Mouse (Mus musculus) stomach, embryonic 16.5 days (tissue): Measurements from ENCODE around the gene Farp1. TPM values are rescaled to one million over a fixed set of nuclear protein-coding genes. Genes with fewer than 3 reads are reported as not detected.

ENCODE experiments used
- ATAC-seq: fragments of 200-750 bp; cut with Nextera tagmentation; 2 replicates; pipeline ENCODE4 v1.8.0; 2017; ENCODE audit warnings: moderate number of reproducible peaks, moderate TSS enrichment; ENCODE audit not compliant: insufficient read depth, low FRiP score
- H3K27ac ChIP-seq: fragments of 300-500 bp; sonication (generic); 2 replicates; pipeline ENCODE4 v1.5.1; 2014; ENCODE audit warnings: low read length
- H3K27me3 ChIP-seq: fragments of 300-500 bp; sonication (generic); 2 replicates; pipeline ENCODE4 v1.6.1; 2014; ENCODE audit warnings: low read length, control low read depth, mixed read lengths; ENCODE audit not compliant: control insufficient read depth, insufficient read depth
- H3K36me3 ChIP-seq: fragments of 300-500 bp; sonication (generic); 2 replicates; pipeline ENCODE4 v1.6.1; 2014; ENCODE audit warnings: low read length; ENCODE audit not compliant: control insufficient read depth, insufficient read depth
- H3K4me1 ChIP-seq: fragments of 300-500 bp; sonication (generic); 2 replicates; pipeline ENCODE4 v1.6.1; 2014; ENCODE audit warnings: low read length, control low read depth, mixed read lengths; ENCODE audit not compliant: control insufficient read depth, insufficient read depth
- H3K4me2 ChIP-seq: fragments of 300-500 bp; sonication (generic); 2 replicates; pipeline ENCODE4 v1.6.1; 2014; ENCODE audit warnings: low read depth, low read length, mixed read lengths
- H3K4me3 ChIP-seq: fragments of 300-500 bp; sonication (generic); replicated peaks from 2 replicates; pipeline ENCODE4 v1.5.1; 2014; ENCODE audit warnings: mild to moderate bottlenecking, low read length
- H3K9ac ChIP-seq: fragments of 300-500 bp; sonication (generic); 2 replicates; pipeline ENCODE4 v1.6.1; 2014; ENCODE audit warnings: low read length
- H3K9me3 ChIP-seq: fragments of 300-500 bp; sonication (generic); replicated peaks from 2 replicates; pipeline ENCODE4 v1.6.1; 2016; ENCODE audit warnings: low read length, control low read depth; ENCODE audit not compliant: control insufficient read depth
- WGBS: fragments of 180-500 bp; shearing (Covaris S2); extraction: QIAGEN DNeasy Blood & Tissue Kit; methylation state at CpG from one replicate; pipeline ENCODE4 v1.1.7; 2014; 5-methylcytosine and 5-hydroxymethylcytosine counted together
- polyA plus RNA-seq: library from polyadenylated mRNA; unstranded; fragments of >200 nt; fragmentation: Nextera tagmentation; extraction: Ambion mirVana; gene quantifications from 2 replicates; pipeline ENCODE4 v1.2.1, GENCODE M21; 2015

Gene Farp1
- polyA plus RNA-seq, 1 experiment from 2014 or later, result 15.2 TPM

GRCm38 (mm10) chr14:121219226-121220039 lies 184.4 kb downstream of the Farp1 start:
- Histone ChIP-seq H3K4me3 (no peak overlapping the region), H3K4me1 (peaks cover 22% of the 10 kb centered on the region), H3K36me3 (peaks cover 11% of the 10 kb centered on the region), H3K9me3 (0 out of 2 replicates have a peak, but pooled peaks cover 6% of the 10 kb centered on the region), H3K9ac (no peak overlapping the region), H3K27me3 (no peaks in the 10 kb centered on the region), H3K27ac (no peak overlapping the region), H3K4me2 (no peak overlapping the region)
- ATAC-seq, result no peak; the same call in 1 of the 2 replicates
- 59% methylated on average over 10 of the region's 10 CpGs for WGBS

DNA sequence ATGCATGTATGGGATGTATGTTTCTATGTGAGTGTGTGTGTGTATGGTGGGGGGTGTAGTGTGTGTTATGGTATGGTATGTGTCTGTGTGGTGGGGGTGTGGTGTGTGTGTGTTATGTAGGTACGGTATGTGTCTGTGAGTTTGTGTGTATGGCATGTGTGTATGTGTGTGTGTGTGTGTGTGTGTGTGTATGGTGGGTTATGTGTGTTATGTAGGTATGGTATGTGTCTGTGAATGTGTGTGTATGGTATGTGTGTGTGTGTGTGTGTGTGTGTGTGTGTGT lies 185.0 kb downstream of the Farp1 start:
- Histone ChIP-seq H3K36me3 (peaks cover 11% of the 10 kb centered on the region), H3K4me1 (peaks cover 17% of the 10 kb centered on the region), H3K4me2 (no peak overlapping the region), H3K27me3 (no peaks in the 10 kb centered on the region), H3K9me3 (0 out of 2 replicates have a peak, but pooled peaks cover 6% of the 10 kb centered on the region), H3K9ac (no peak overlapping the region), H3K4me3 (no peak overlapping the region), H3K27ac (no peak overlapping the region)
- peak; percentile 46; the same call in 1 of the 2 replicates for ATAC-seq
- WGBS, result 100% methylated on average over 1 of the region's 1 CpGs

GRCm38 (mm10) chr14:121220723-121221122 lies 185.7 kb downstream of the Farp1 start:
- no peak overlapping the region for H3K4me3 ChIP-seq
- WGBS, result 81% methylated on average over 5 of the region's 5 CpGs
- peaks cover 11% of the 10 kb centered on the region for H3K36me3 ChIP-seq
- no peak overlapping the region for H3K27ac ChIP-seq
- no peak overlapping the region for H3K9ac ChIP-seq
- 0 out of 2 replicates have a peak, but pooled peaks cover 6% of the 10 kb centered on the region for H3K9me3 ChIP-seq
- no peak for ATAC-seq
- H3K4me2 ChIP-seq, result no peak overlapping the region
- peaks cover 11% of the 10 kb centered on the region for H3K4me1 ChIP-seq
- no peaks in the 10 kb centered on the region for H3K27me3 ChIP-seq

DNA sequence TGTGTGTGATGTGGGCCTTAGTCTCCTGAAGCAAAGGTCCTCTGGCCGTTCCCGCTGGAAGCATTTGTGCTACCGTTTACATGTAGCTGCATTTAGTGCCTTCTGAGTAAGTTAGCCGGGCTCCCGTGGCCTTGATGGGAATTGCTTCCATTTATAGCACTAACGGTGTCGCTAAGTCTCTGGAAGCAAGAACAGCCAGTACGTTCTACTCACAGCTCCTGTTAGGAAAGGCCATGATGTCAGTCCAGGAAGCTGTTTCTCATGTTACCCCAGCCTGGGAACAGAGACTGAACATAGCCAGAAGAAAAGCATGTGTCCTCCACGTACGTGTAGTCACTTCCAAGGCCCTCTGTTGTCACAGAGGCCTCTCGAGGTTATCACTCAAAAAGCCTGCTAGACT lies 190.8 kb downstream of the Farp1 start:
- H3K4me1 ChIP-seq, result no peaks in the 10 kb centered on the region
- peaks cover 14% of the 10 kb centered on the region for H3K36me3 ChIP-seq
- H3K27ac ChIP-seq, result peak overlapping the region; percentile 52
- no peaks in the 10 kb centered on the region for H3K27me3 ChIP-seq
- WGBS, result 45% methylated on average over 11 of the region's 11 CpGs
- ATAC-seq, result peak; percentile 44; the same call in 1 of the 2 replicates
- no peak overlapping the region for H3K4me3 ChIP-seq
- no peak overlapping the region; the same call in 1 of the 2 replicates for H3K9ac ChIP-seq
- H3K4me2 ChIP-seq, result no peak overlapping the region
- 0 out of 2 replicates have a peak, but pooled peaks cover 6% of the 10 kb centered on the region for H3K9me3 ChIP-seq

- H3K4me3 ChIP-seq, result no peak overlapping the region
- no peak overlapping the region for H3K4me2 ChIP-seq
- ATAC-seq, result no peak
- no peak overlapping the region for H3K27ac ChIP-seq
- 80% methylated on average over 9 of the region's 9 CpGs for WGBS
- peaks cover 8% of the 10 kb centered on the region for H3K36me3 ChIP-seq
- no peak overlapping the region for H3K9ac ChIP-seq
- no peaks in the 10 kb centered on the region for H3K9me3 ChIP-seq
- H3K27me3 ChIP-seq, result no peaks in the 10 kb centered on the region
- H3K4me1 ChIP-seq, result no peaks in the 10 kb centered on the region
Measured at GRCm38 (mm10) chr14:121229036-121229773, 194.2 kb downstream of the Farp1 start.

DNA sequence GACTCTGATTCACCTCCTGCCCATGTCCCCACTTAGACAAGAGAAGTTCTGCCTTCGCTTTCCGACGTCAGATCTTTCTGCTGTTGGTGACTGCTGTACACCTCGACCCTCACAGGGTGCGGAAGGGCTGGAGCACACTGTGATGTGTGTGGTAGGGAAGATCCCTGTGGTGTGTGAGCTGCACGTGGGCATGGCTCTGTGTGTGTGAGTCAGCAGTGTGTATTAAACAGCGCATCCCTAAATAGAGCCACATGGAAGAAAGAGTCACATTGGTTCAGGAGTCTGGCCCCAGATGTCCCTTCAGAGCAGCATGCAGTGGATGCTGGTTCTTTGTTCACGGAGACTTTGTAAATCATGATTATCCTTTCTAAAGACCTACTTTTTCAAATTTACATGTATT lies 196.2 kb downstream of the Farp1 start:
- no peaks in the 10 kb centered on the region for H3K27me3 ChIP-seq
- no peak overlapping the region for H3K9ac ChIP-seq
- H3K4me1 ChIP-seq, result no peaks in the 10 kb centered on the region
- no peak overlapping the region for H3K27ac ChIP-seq
- H3K9me3 ChIP-seq, result no peaks in the 10 kb centered on the region
- peaks cover 8% of the 10 kb centered on the region for H3K36me3 ChIP-seq
- no peak for ATAC-seq
- no peak overlapping the region for H3K4me3 ChIP-seq
- 94% methylated on average over 8 of the region's 8 CpGs for WGBS
- H3K4me2 ChIP-seq, result no peak overlapping the region

DNA sequence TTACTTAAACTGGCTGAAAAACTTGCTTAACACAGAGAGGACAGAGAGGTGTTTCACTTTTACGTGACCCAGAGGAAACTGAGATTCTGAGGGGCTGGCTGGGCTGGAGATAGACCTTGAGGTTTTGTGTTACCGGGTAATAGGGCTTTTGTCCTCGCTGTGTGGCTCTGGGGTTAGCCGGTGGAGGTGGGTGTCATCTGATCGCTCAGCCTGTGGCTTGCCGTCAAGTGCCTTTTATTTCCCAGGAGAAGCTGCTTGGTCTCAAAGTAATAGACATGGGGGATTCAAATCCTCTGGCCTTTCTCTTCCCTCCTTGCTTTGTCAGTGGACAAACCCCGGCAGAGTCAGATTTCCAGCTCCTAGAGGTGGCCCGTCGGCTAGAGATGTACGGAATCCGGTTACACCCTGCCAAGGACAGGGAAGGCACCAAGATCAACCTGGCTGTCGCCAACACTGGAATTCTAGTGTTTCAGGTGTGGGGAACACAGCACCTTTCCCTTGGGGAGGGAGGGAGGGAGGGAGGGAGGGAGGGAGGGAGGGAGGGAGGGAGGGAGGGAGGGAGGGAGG lies 199.8 kb downstream of the Farp1 start:
- WGBS, result 62% methylated on average over 12 of the region's 12 CpGs
- H3K27me3 ChIP-seq, result no peaks in the 10 kb centered on the region
- no peak overlapping the region for H3K4me3 ChIP-seq
- H3K9ac ChIP-seq, result no peak overlapping the region
- H3K9me3 ChIP-seq, result no peaks in the 10 kb centered on the region
- ATAC-seq, result no peak
- H3K4me1 ChIP-seq, result peaks cover 5% of the 10 kb centered on the region; the same call in 1 of the 2 replicates
- no peak overlapping the region for H3K27ac ChIP-seq
- H3K36me3 ChIP-seq, result peaks cover 8% of the 10 kb centered on the region
- H3K4me2 ChIP-seq, result no peak overlapping the region

- ATAC-seq, result no peak
- H3K27me3 ChIP-seq, result no peaks in the 10 kb centered on the region
- H3K4me1 ChIP-seq, result peaks cover 5% of the 10 kb centered on the region; the same call in 1 of the 2 replicates
- H3K4me3 ChIP-seq, result no peak overlapping the region
- no peaks in the 10 kb centered on the region for H3K9me3 ChIP-seq
- no peak overlapping the region for H3K27ac ChIP-seq
- peaks cover 5% of the 10 kb centered on the region; the same call in 1 of the 2 replicates for H3K36me3 ChIP-seq
- WGBS, result 83% methylated on average over 4 of the region's 4 CpGs
- no peak overlapping the region for H3K9ac ChIP-seq
- H3K4me2 ChIP-seq, result no peak overlapping the region
Measured at GRCm38 (mm10) chr14:121236736-121237135, 201.7 kb downstream of the Farp1 start.

- 59% methylated on average over 10 of the region's 10 CpGs for WGBS
- peaks cover 5% of the 10 kb centered on the region; the same call in 1 of the 2 replicates for H3K4me1 ChIP-seq
- H3K9me3 ChIP-seq, result no peaks in the 10 kb centered on the region
- ATAC-seq, result peak; percentile 37; the same call in 1 of the 2 replicates
- no peak overlapping the region for H3K4me3 ChIP-seq
- no peaks in the 10 kb centered on the region for H3K27me3 ChIP-seq
- no peak overlapping the region for H3K4me2 ChIP-seq
- H3K36me3 ChIP-seq, result peaks cover 5% of the 10 kb centered on the region; the same call in 1 of the 2 replicates
- no peak overlapping the region for H3K27ac ChIP-seq
- H3K9ac ChIP-seq, result no peak overlapping the region
Measured at GRCm38 (mm10) chr14:121238727-121239126, 203.7 kb downstream of the Farp1 start.
